Mouse (Mus musculus) mouse embryonic stem cell (cell line): Measurements from ENCODE around the gene Plcb1.

ENCODE experiments used
- in situ Hi-C, 2 experiments: fragments of 300-500 bp; cut with MboI; formaldehyde crosslinking; loops; 1 replicate in 1 of 2; 3 replicates in 1 of 2; pipeline ENCODE4 v1.14.3; 2019 to 2020; ENCODE audit warnings: low sequenced_read_pairs in 2 of 2, low pct_unique_long_range_greater_than_20kb in 1 of 2, mixed read lengths in 1 of 2; ENCODE audit not compliant: unreplicated experiment in 1 of 2

Plcb1 gene

DNA sequence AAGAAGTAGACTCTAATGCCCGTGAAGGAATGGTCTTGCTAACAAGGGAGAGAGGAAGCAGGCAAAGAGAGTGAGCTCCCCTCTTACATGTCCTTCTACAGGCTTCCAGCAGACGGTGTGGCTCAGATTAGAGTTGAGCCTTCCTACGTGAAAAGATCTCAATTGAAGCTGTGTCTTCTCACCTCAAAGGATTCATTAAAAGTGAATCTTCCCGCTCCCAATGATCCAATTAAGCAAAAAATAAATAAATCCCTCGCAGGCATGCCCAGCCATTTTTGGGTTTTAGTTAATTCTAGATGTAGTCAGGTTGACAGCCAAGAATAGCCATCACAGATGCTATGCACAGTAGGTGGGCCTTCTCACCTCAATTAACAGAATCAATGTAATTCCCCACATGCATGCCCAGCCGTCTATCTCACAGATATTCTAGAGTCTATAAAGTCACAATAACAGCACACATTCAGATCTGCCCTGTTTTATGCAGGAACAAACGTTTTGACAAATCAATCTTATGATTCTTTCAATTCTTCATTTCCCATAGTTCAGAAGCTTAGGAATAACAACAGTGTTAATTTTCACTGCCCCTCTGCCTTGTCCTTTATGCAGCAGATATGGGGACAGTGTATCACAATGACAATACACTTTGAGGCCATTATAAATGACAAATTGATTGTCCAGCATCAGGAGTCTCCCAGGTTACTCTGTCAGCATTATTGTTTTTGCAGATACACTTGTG, 520.0 kb downstream of the Plcb1 start:
- in situ Hi-C loops: no loop called here

DNA sequence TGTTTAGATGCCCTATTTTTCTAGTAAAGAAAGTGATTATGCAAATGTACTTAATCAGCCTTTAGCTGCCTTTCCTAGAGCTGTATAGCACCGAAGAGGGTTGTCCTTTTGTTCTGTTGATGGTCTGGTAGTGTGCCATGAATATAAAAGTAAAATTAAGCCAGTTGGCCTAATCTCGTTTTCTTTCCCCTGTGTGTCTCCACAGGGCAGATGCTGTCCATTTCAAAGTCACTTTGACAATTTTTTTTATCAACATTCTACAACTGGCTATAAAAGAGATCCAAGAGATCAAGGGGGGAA, 520.6 kb downstream of the Plcb1 start:
- in situ Hi-C loops: no loop called here

GRCm38 (mm10) chr2:135307787-135308186, 521.9 kb downstream of the Plcb1 start:
- in situ Hi-C loops: no loop called here

- in situ Hi-C loops: no loop called here
These were observed 530.1 kb downstream of the Plcb1 start for GRCm38 (mm10) chr2:135315980-135316379.

DNA sequence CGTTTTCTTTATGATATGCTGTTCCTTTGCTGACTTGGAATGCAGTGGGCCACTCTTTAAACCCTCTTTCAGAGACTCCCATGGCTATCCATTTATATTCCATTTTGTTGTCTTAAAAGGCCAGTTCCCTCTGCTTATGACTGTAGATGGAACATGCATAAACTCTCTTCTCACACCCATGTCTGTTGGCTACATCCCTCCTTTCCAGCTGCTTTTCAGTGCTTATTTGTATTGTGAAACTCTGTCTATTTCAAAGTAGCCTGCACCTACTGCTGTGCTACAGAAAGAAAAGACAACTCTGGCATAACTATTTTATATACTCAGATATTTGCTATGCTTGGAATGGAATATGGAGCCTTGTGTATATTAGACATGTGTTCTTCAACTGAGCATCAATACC, 532.3 kb downstream of the Plcb1 start:
- in situ Hi-C loops: no loop called here

DNA sequence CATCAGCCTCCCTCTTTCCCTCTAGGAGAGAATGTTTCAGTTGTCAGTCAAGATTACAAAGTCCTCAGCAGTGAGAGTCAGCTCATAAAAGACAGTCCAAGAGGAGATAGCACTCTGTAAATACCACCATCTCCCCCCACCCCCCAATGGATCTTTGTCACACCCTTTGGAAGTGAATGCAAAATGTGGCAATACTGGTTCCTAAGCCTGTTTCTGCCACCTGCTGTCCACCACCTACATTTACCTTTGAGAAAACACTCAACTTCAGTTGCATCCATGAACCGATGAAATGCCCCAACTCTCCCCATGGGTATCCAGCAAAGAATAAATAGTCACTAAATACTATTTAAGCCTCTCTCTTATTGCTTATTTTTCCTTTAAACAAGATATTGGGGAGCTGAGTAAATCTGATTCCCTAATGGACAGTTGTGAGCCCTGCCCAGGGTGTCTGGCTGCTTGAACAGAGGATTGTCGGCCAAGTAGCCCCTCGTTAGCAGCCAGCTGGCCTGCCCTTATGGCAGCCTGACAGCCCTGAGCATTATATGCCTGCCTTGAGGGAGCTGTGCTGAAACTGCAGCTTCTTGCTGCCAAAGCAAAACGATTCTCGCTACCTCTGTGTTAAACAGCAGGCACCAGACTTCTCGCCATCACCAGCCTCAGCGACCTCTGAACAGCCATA, 537.5 kb downstream of the Plcb1 start:
- in situ Hi-C loops: loop anchor here (10.0 kb wide), 2 partner anchors 309 to 539 kb away; partner anchors contain the start of gene Plcb1 (in 2 of the 2)

DNA sequence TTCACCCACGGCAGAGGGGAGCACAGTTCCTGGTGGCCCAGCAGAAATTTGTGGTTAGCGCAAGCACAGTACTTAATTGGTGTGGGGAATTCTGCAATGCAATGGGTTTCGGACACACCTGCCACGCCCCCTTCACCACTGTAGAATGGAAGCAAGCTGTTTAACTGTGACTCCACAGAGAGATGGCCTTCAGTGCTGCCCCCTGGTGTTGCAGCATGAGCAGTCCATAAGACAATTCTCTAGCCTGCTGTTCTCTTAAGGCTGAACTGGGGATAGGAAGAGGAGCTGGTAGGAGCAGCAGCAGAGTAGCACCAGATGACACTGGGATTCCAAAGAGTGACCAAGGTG, 538.1 kb downstream of the Plcb1 start:
- in situ Hi-C loops: loop anchor here (10.0 kb wide), 2 partner anchors 309 to 539 kb away; partner anchors contain the start of gene Plcb1 (in 2 of the 2)

DNA sequence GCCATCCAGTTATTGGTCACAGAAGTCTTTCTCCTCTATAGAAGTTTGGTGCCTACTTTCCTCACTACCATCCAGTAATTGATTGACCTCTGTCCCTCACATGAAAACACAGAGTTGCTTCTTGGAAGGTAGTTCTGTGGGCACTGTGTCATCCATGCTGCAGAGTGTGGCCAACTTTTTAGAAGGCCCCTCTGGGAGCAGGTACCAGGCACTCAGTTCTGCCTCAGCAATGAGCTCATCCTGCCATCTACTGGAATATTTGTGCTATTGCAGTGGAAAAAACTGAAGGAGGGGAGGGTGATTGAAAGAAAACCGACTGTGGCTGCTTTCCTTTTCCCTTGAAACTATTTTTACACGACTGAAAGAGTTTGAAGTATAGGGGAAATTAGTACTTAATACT, 542.9 kb downstream of the Plcb1 start:
- in situ Hi-C loops: loop anchor here (10.0 to 25.0 kb wide), 3 partner anchors 314 to 766 kb away; partner anchors contain the start of genes Plcb1 (in 2 of the 2) and Hao1 (in 1 of the 2)

GRCm38 (mm10) chr2:135329782-135330545, 544.1 kb downstream of the Plcb1 start:
- in situ Hi-C loops: loop anchor here (10.0 to 25.0 kb wide), 3 partner anchors 315 to 768 kb away; partner anchors contain the start of genes Plcb1 (in 2 of the 2) and Hao1 (in 1 of the 2)

GRCm38 (mm10) chr2:135331868-135332267, 546.0 kb downstream of the Plcb1 start:
- in situ Hi-C loops: loop anchor here in 1 of 2 experiments (25.0 kb wide), 1 partner anchor 770 kb away; the partner anchor contains the start of gene Hao1

- in situ Hi-C loops: no loop called here
These were observed 570.4 kb downstream of the Plcb1 start for GRCm38 (mm10) chr2:135356311-135356710.

DNA sequence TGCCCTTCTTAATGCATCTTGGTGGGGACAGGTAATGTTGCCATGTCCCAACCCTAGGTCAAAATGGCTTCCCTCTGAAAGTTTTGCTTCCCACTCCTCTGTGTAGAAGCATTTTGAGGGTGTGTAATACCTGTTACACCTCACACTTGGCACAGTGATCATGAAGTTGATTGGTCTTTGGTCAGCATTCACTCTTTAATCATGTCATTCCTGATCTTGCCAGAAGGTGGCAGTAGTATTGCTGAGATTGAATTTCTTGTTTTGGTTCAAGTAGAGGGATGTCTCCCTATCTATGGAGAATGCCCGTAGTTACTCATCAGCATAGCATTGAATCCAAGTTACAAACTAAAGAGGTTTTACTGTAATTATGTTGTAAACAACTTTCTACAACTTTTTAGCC, 575.9 kb downstream of the Plcb1 start:
- in situ Hi-C loops: no loop called here

DNA sequence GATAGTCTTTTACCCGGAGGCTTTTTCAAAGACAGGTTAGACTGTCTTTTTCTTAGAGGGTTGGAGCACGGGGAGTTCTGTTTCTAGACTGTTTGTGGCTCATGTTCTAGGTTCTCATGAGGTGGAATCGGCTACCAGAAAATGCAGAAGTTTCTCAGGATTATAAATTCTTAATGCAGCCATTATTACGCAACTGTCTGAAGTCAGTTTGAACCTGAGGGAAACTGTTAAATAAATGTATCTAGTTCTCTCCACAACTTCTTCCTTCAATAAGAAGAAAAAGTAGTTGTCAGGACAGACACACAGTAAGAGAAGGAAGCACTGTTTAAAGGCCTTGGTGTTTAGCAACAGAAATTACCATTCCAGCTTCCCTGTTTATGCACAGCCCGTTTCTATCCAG, 577.1 kb downstream of the Plcb1 start:
- in situ Hi-C loops: no loop called here

- in situ Hi-C loops: no loop called here
These were observed 584.5 kb downstream of the Plcb1 start for GRCm38 (mm10) chr2:135370259-135370835.

DNA sequence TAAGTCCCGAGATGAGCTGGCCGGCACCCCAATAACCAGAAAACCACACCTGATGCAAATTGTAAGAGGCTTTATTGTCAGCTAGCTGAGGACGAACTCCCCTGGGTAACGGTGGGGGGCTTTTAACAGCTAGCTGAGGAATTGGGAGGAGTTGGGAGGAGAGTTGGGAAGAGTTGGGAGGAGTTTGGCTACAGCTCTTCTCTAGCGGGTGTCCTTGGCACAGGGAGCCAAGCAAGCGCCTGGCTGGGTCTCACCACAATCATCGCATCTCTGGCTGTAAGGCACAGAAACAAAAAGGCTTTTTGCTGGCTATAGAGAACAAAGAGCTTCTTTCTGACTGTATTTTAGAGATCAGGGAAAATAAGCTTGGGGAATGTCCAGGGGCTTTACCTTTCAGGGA, 594.9 kb downstream of the Plcb1 start:
- in situ Hi-C loops: loop anchor here in 1 of 2 experiments (25.0 kb wide), 2 partner anchors 582 to 757 kb away; no protein-coding TSS in a partner anchor

- in situ Hi-C loops: loop anchor here in 1 of 2 experiments (25.0 kb wide), 2 partner anchors 581 to 756 kb away; no protein-coding TSS in a partner anchor
These were observed 595.5 kb downstream of the Plcb1 start for GRCm38 (mm10) chr2:135381396-135381795.

GRCm38 (mm10) chr2:135387990-135388389, 602.1 kb downstream of the Plcb1 start:
- in situ Hi-C loops: loop anchor here in 1 of 2 experiments (25.0 kb wide), 2 partner anchors 574 to 749 kb away; no protein-coding TSS in a partner anchor

DNA sequence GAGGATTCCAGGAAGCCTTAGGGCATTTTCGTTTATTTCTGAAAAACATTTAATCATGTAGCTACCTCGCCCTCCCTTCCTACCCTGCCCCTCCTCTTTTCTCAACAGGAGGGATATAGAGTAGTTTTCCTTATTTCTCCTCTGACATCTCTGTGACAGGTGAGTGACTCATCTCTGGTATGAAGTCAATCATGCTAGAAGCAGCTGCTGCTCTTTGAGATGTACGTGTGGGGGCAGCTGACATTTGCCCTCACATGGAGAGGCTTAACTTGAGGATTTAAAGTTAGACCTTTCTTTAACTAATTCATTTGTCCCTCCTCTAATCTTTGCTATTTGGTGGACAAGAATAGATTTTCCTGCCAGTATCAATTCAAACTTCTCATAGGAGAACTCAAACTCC, 608.8 kb downstream of the Plcb1 start:
- in situ Hi-C loops: loop anchor here in 1 of 2 experiments (25.0 kb wide), 2 partner anchors 568 to 743 kb away; no protein-coding TSS in a partner anchor
